8 mouse cellular contexts compared by ENCODE assay signal in genomic region chr7:142481186-142481567, GRCm38 (mm10). TPM values are rescaled to one million over a fixed set of nuclear protein-coding genes. Genes with fewer than 3 reads are reported as not detected.
DNase-seq lines count a peak whose midpoint lies in the region; ATAC-seq lines count a peak whose summit lies in the region.

No protein-coding gene starts in this region.

- H3K27ac ChIP-seq in embryonic facial prominence, embryonic 14.5 days (replicated peaks; ENCODE audit: low read depth, low read length) = peak overlapping the region; percentile 98
- peak overlapping the region; percentile 99 for H3K27ac ChIP-seq in heart, embryonic 13.5 days (replicated peaks)

- ATAC-seq in embryonic facial prominence, embryonic 14.5 days (ENCODE audit: low read depth) = no peak
- peak; percentile 3; the same call in 1 of the 2 replicates for ATAC-seq in heart, embryonic 13.5 days (ENCODE audit: extremely low read depth, insufficient number of reproducible peaks, low FRiP score, low TSS enrichment)
- peak; percentile 62 for ATAC-seq in megakaryocyte progenitor cell, adult 5-6 weeks (replicated peaks; ENCODE audit: poor library complexity)

- peak overlapping the region; percentile 23; the same call in 1 of the 2 replicates for H3K4me3 ChIP-seq in embryonic facial prominence, embryonic 14.5 days (ENCODE audit: low read depth, low read length)
- H3K4me3 ChIP-seq in heart, embryonic 13.5 days = peak overlapping the region; percentile 24; the same call in 1 of the 2 replicates

- peak; percentile 63 to 80 for DNase-seq in urinary bladder, postnatal 4 days (ENCODE audit: low spot score in 2 of 2)
- DNase-seq in urinary bladder, adult 2 months (ENCODE audit: low spot score) = no peak
- DNase-seq in embryonic facial prominence, embryonic 14.5 days (ENCODE audit: low spot score) = no peak
- peak; percentile 78 for DNase-seq in kidney, postnatal 10 days
- peak; percentile 45 for DNase-seq in thymus, postnatal 0 days (ENCODE audit: low spot score)
- no peak for DNase-seq in ovary, postnatal 14 days (ENCODE audit: low spot score)

- H3K27me3 ChIP-seq in embryonic facial prominence, embryonic 14.5 days (replicated peaks; ENCODE audit: control insufficient read depth, insufficient read depth, low read length) = no peaks in the 10 kb centered on the region
- no peaks in the 10 kb centered on the region for H3K27me3 ChIP-seq in heart, embryonic 13.5 days (replicated peaks)

- peak overlapping the region; percentile 51 for H3K4me2 ChIP-seq in embryonic facial prominence, embryonic 14.5 days (ENCODE audit: low read depth, low read length)
- peak overlapping the region; percentile 62 for H3K4me2 ChIP-seq in heart, embryonic 13.5 days

- peak overlapping the region; percentile 64 for H3K9ac ChIP-seq in embryonic facial prominence, embryonic 14.5 days (ENCODE audit: low read depth, low read length)
- H3K9ac ChIP-seq in heart, embryonic 13.5 days = peak overlapping the region; percentile 85

- H3K36me3 ChIP-seq in embryonic facial prominence, embryonic 14.5 days (ENCODE audit: control insufficient read depth, insufficient read depth, low read length) = no peaks in the 10 kb centered on the region
- peaks cover 15% of the 10 kb centered on the region for H3K36me3 ChIP-seq in heart, embryonic 13.5 days

- WGBS in embryonic facial prominence, embryonic 14.5 days = 14% methylated on average over 5 of the region's 5 CpGs
- 14% methylated on average over 5 of the region's 5 CpGs for WGBS in heart, embryonic 13.5 days

- no peaks in the 10 kb centered on the region for H3K9me3 ChIP-seq in embryonic facial prominence, embryonic 14.5 days (ENCODE audit: control insufficient read depth, low read length)
- no peaks in the 10 kb centered on the region for H3K9me3 ChIP-seq in heart, embryonic 13.5 days

- H3K4me1 ChIP-seq in embryonic facial prominence, embryonic 14.5 days (ENCODE audit: control insufficient read depth, insufficient read depth, low read length) = peaks cover 40% of the 10 kb centered on the region
- H3K4me1 ChIP-seq in heart, embryonic 13.5 days = peaks cover 92% of the 10 kb centered on the region

RNA-seq across cellular contexts. Expression of gene Tnnt3, which starts 17.5 kb away (rescaled TPM):
- polyA plus RNA-seq in urinary bladder, adult 2 months (2012; rRNA removed) = 74.3 and 79.9 TPM in 2 replicates
- 376 and 643 TPM in 2 replicates for polyA plus RNA-seq in embryonic facial prominence, embryonic 14.5 days (2014; fragmentation: Nextera tagmentation; extraction: Ambion mirVana)
- polyA plus RNA-seq in heart, embryonic 13.5 days (2015; fragmentation: Nextera tagmentation; extraction: Ambion mirVana) = 4.0 and 5.4 TPM in 2 replicates
- total RNA-seq in megakaryocyte progenitor cell, adult 5-6 weeks (2015) = 0.20 TPM in 1 of 2 replicates, not detected in the other
- total RNA-seq in megakaryocyte progenitor cell, adult 5-6 weeks (2017) = not detected in 2 replicates
- polyA plus RNA-seq in thymus, postnatal 0 days (2015; fragmentation: Nextera tagmentation; extraction: Ambion mirVana) = 4.7 and 5.2 TPM in 2 replicates

RNA-seq across cellular contexts. Expression of gene Lsp1, which starts 20.6 kb away (rescaled TPM):
- 379 and 420 TPM in 2 replicates for polyA plus RNA-seq in urinary bladder, adult 2 months (2012; rRNA removed)
- 40.1 and 42.6 TPM in 2 replicates for polyA plus RNA-seq in embryonic facial prominence, embryonic 14.5 days (2014; fragmentation: Nextera tagmentation; extraction: Ambion mirVana)
- 51.0 and 54.6 TPM in 2 replicates for polyA plus RNA-seq in heart, embryonic 13.5 days (2015; fragmentation: Nextera tagmentation; extraction: Ambion mirVana)
- total RNA-seq in megakaryocyte progenitor cell, adult 5-6 weeks (2015) = 45.9 and 75.5 TPM in 2 replicates
- 65.5 and 67.5 TPM in 2 replicates for total RNA-seq in megakaryocyte progenitor cell, adult 5-6 weeks (2017)
- 655 and 664 TPM in 2 replicates for polyA plus RNA-seq in thymus, postnatal 0 days (2015; fragmentation: Nextera tagmentation; extraction: Ambion mirVana)

RNA-seq across cellular contexts. Expression of gene Tnni2, which starts 39.6 kb away (rescaled TPM):
- 39.4 and 48.2 TPM in 2 replicates for polyA plus RNA-seq in urinary bladder, adult 2 months (2012; rRNA removed)
- polyA plus RNA-seq in embryonic facial prominence, embryonic 14.5 days (2014; fragmentation: Nextera tagmentation; extraction: Ambion mirVana) = 319 and 564 TPM in 2 replicates
- polyA plus RNA-seq in heart, embryonic 13.5 days (2015; fragmentation: Nextera tagmentation; extraction: Ambion mirVana) = 34.8 and 41.9 TPM in 2 replicates
- 6.0 and 8.0 TPM in 2 replicates for total RNA-seq in megakaryocyte progenitor cell, adult 5-6 weeks (2015)
- 2.4 and 7.7 TPM in 2 replicates for total RNA-seq in megakaryocyte progenitor cell, adult 5-6 weeks (2017)
- polyA plus RNA-seq in thymus, postnatal 0 days (2015; fragmentation: Nextera tagmentation; extraction: Ambion mirVana) = 14.1 and 14.3 TPM in 2 replicates

RNA-seq across cellular contexts. Expression of gene Syt8, which starts 46.5 kb away (rescaled TPM):
- 316 and 420 TPM in 2 replicates for polyA plus RNA-seq in urinary bladder, adult 2 months (2012; rRNA removed)
- 1.9 and 3.9 TPM in 2 replicates for polyA plus RNA-seq in embryonic facial prominence, embryonic 14.5 days (2014; fragmentation: Nextera tagmentation; extraction: Ambion mirVana)
- polyA plus RNA-seq in heart, embryonic 13.5 days (2015; fragmentation: Nextera tagmentation; extraction: Ambion mirVana) = 0.19 and 0.41 TPM in 2 replicates
- total RNA-seq in megakaryocyte progenitor cell, adult 5-6 weeks (2015) = not detected in 2 replicates
- total RNA-seq in megakaryocyte progenitor cell, adult 5-6 weeks (2017) = not detected in 2 replicates
- 0.34 and 0.75 TPM in 2 replicates for polyA plus RNA-seq in thymus, postnatal 0 days (2015; fragmentation: Nextera tagmentation; extraction: Ambion mirVana)

RNA-seq across cellular contexts. Expression of gene Mrpl23, which starts 51.3 kb away (rescaled TPM):
- polyA plus RNA-seq in urinary bladder, adult 2 months (2012; rRNA removed) = 76.2 and 102 TPM in 2 replicates
- 30.3 and 33.1 TPM in 2 replicates for polyA plus RNA-seq in embryonic facial prominence, embryonic 14.5 days (2014; fragmentation: Nextera tagmentation; extraction: Ambion mirVana)
- polyA plus RNA-seq in heart, embryonic 13.5 days (2015; fragmentation: Nextera tagmentation; extraction: Ambion mirVana) = 15.6 and 17.7 TPM in 2 replicates
- 10.4 and 11.8 TPM in 2 replicates for total RNA-seq in megakaryocyte progenitor cell, adult 5-6 weeks (2015)
- total RNA-seq in megakaryocyte progenitor cell, adult 5-6 weeks (2017) = 45.9 and 63.4 TPM in 2 replicates
- polyA plus RNA-seq in thymus, postnatal 0 days (2015; fragmentation: Nextera tagmentation; extraction: Ambion mirVana) = 20.1 and 20.7 TPM in 2 replicates

Comparison
In these comparisons a context has a peak if more than half of its experiments do, and no peak if none do; other contexts are left out.
1. DNase-seq: peak in urinary bladder, postnatal 4 days (2 of 2), kidney, postnatal 10 days (single experiment) and thymus, postnatal 0 days (single experiment); none in urinary bladder, adult 2 months (single experiment), embryonic facial prominence, embryonic 14.5 days (single experiment) and ovary, postnatal 14 days (single experiment).
2. RNA of gene Tnnt3, which starts 17.5 kb away (polyA plus RNA-seq): 376 to 643 TPM in embryonic facial prominence, embryonic 14.5 days and 74.3 to 79.9 TPM in urinary bladder, adult 2 months; 4.7 to 5.2 TPM in thymus, postnatal 0 days and 4.0 to 5.4 TPM in heart, embryonic 13.5 days; every median in the first group is over 10 times any median in the second.